Mouse (Mus musculus) forebrain, postnatal 0 days (tissue): Measurements from ENCODE around the gene T2. TPM values are rescaled to one million over a fixed set of nuclear protein-coding genes. Genes with fewer than 3 reads are reported as not detected.
"Not testable (repeated sequence)": the region's sequence is repeated elsewhere in the genome, so short reads cannot be mapped to it uniquely, and the experiment has no call there.

Source experiments
- ATAC-seq: fragments of 200-750 bp; cut with Nextera tagmentation; 2 replicates; pipeline ENCODE4 v1.8.0; 2017; ENCODE audit warnings: mild to moderate bottlenecking, moderate library complexity
- DNase-seq: peaks from one replicate; pipeline ENCODE4 v3.0.0-alpha.2; 2015
- H3K27ac ChIP-seq: fragments of 300-500 bp; sonication (generic); 2 replicates; pipeline ENCODE4 v1.5.1; 2014; ENCODE audit warnings: low read depth, mild to moderate bottlenecking, antibody characterized with exemption, low read length, moderate library complexity, mixed read lengths
- H3K27me3 ChIP-seq: fragments of 300-500 bp; sonication (generic); 2 replicates; pipeline ENCODE4 v1.6.1; 2014; ENCODE audit warnings: mild to moderate bottlenecking, low read length, mixed read lengths; ENCODE audit not compliant: insufficient read depth
- H3K36me3 ChIP-seq: fragments of 300-500 bp; sonication (generic); 2 replicates; pipeline ENCODE4 v1.6.1; 2014; ENCODE audit warnings: mild to moderate bottlenecking, moderate library complexity; ENCODE audit not compliant: insufficient read depth
- H3K4me1 ChIP-seq: fragments of 300-500 bp; sonication (generic); 2 replicates; pipeline ENCODE4 v1.6.1; 2014; ENCODE audit warnings: antibody characterized with exemption; ENCODE audit not compliant: insufficient read depth
- H3K4me2 ChIP-seq: fragments of 300-500 bp; sonication (generic); 2 replicates; pipeline ENCODE4 v1.6.1; 2014; ENCODE audit warnings: low read depth, mild to moderate bottlenecking, moderate library complexity
- H3K4me3 ChIP-seq: fragments of 300-500 bp; sonication (generic); 2 replicates; pipeline ENCODE4 v1.5.1; 2014; ENCODE audit warnings: low read depth, low read length, mixed read lengths
- H3K9ac ChIP-seq: fragments of 300-500 bp; sonication (generic); 2 replicates; pipeline ENCODE4 v1.6.1; 2014; ENCODE audit warnings: mild to moderate bottlenecking
- H3K9me3 ChIP-seq: fragments of 300-500 bp; sonication (generic); 2 replicates; pipeline ENCODE4 v1.6.1; 2016; ENCODE audit warnings: low read length
- CTCF ChIP-seq: sonication (generic); IDR thresholded peaks from 2 replicates; pipeline ENCODE4 v1.5.1; 2016; ENCODE audit warnings: antibody characterized with exemption, control low read depth, low read depth
- WGBS: fragments of 180-500 bp; shearing (Covaris S2); extraction: QIAGEN DNeasy Blood & Tissue Kit; methylation state at CpG from one replicate; pipeline ENCODE4 v1.1.7; 2014; 5-methylcytosine and 5-hydroxymethylcytosine counted together
- polyA plus RNA-seq: library from polyadenylated mRNA; unstranded; fragments of >200 nt; fragmentation: Nextera tagmentation; extraction: Ambion mirVana; gene quantifications from 2 replicates; pipeline ENCODE4 v1.2.1, GENCODE M21; 2015
- total RNA-seq: library from RNA; depleted of rRNA; stranded (reverse); fragments of >200 nt; gene quantifications from 2 replicates; pipeline ENCODE4 v1.2.3, GENCODE M21; 2014

Gene T2
- total and polyA plus RNA-seq, 2 experiments from 2014 or later = 0.51 to 1.8 TPM

DNA sequence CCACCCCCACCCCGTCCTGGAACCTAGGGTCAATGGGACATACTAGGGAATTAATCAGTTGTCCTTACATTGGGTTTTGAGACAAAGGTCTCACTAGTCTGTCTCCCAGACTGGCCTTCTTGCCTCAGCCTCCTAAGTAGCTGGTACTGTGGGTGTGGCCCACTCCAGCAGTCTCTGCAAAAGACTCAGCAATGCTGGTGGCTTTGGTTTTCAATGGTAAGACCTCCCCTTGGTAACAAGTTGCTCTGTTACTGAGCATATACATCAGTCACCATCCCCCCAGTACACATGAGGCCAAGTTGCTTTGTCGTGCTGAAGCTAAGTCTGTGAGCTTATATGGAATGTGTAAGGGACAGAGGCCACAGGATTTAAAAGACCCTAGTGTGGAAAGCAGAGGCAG, 42.2 kb downstream of the T2 start:
- Histone ChIP-seq H3K4me3 (no peak overlapping the region), H3K36me3 (no peaks in the 10 kb centered on the region), H3K27ac (no peak overlapping the region), H3K9me3 (no peaks in the 10 kb centered on the region), H3K4me1 (no peaks in the 10 kb centered on the region), H3K9ac (no peak overlapping the region), H3K27me3 (no peaks in the 10 kb centered on the region), H3K4me2 (no peak overlapping the region)
- DNase-seq (no peak), ATAC-seq (no peak)
- no peak for TF ChIP-seq CTCF
- WGBS = 45% methylated on average over 2 of the region's 2 CpGs

DNA sequence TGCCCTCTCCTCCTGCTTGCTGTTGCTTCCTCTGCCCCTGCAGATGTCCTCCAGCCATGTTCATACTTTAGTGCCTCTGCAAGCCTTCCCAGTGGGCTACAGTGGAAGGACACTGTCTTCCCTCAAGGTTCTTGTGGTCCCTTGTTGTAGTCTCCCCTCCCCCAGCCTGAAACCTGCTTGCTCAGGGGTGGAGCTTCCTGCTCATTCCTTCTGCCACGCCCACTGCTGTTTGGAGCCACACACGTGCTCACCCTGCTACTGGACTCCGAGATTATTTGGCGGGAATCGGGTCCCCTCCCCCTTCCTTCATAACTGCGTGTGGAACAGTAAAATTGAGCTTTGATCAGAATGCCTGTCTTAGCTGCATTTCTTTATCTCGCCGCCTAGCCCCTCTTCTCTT, 48.1 kb downstream of the T2 start:
- not testable (repeated sequence) for H3K36me3 ChIP-seq, H3K9ac ChIP-seq, ATAC-seq

DNA sequence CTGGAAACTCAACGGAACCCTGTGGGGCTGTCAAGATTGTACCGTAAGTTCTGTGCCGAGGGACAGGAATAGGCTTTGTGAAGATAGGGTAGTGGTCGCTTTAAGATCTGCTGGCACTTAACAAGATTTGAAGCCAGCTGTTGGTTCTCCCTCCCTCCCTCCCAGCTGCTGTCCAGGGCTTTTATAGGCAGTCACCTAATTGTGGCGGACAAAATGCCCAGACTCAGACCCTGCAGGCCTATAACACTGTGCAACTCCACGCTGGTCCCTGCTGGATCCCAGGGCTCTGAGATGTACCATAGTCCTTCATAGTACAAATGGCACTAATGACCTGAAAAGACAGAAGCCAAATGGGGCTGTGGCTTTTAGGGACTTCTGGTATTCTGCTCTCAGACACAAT, 50.5 kb downstream of the T2 start:
- 24% methylated on average over 6 of the region's 6 CpGs for WGBS
- TF ChIP-seq CTCF = no peak
- H3K9ac ChIP-seq = no peak overlapping the region

More for the DNA sequence above, 48.1 kb downstream of the T2 start:
- WGBS = 69% methylated on average over 8 of the region's 8 CpGs
- H3K4me1 ChIP-seq, H3K4me3 ChIP-seq, H3K4me2 ChIP-seq, H3K27me3 ChIP-seq, H3K9me3 ChIP-seq, DNase-seq, H3K27ac ChIP-seq: not testable (repeated sequence)

DNA sequence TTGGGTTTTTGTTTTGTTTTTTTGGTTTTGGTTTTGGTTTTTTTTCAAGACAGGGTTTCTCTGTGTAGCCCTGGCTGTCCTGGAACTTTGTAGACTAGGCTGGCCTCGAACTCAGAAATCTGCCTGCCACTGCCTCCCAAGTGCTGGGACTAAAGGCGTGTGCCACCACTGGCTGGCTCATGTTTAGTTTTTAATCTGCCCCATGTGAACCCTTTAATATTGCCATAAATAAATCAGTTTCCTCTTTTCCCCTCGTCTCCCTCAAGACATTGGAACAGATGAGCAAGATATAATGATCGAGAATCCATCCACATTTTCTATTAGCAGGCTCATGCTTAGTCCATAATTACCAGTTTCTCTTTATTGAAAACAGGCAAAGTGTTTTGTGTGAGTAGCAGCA, 52.2 kb downstream of the T2 start:
- H3K9ac ChIP-seq, H3K4me2 ChIP-seq, H3K27ac ChIP-seq, H3K4me1 ChIP-seq, H3K4me3 ChIP-seq, H3K27me3 ChIP-seq, DNase-seq, H3K9me3 ChIP-seq, H3K36me3 ChIP-seq, ATAC-seq: not testable (repeated sequence)
- 60% methylated on average over 4 of the region's 4 CpGs for WGBS

More for the DNA sequence above, 50.5 kb downstream of the T2 start:
- Histone ChIP-seq H3K4me1 (no peaks in the 10 kb centered on the region), H3K27me3 (no peaks in the 10 kb centered on the region), H3K4me3 (no peak overlapping the region), H3K4me2 (no peak overlapping the region), H3K9me3 (no peaks in the 10 kb centered on the region), H3K36me3 (no peaks in the 10 kb centered on the region), H3K27ac (no peak overlapping the region)
- ATAC-seq = no peak; the same call in 1 of the 2 replicates
- DNase-seq = no peak

DNA sequence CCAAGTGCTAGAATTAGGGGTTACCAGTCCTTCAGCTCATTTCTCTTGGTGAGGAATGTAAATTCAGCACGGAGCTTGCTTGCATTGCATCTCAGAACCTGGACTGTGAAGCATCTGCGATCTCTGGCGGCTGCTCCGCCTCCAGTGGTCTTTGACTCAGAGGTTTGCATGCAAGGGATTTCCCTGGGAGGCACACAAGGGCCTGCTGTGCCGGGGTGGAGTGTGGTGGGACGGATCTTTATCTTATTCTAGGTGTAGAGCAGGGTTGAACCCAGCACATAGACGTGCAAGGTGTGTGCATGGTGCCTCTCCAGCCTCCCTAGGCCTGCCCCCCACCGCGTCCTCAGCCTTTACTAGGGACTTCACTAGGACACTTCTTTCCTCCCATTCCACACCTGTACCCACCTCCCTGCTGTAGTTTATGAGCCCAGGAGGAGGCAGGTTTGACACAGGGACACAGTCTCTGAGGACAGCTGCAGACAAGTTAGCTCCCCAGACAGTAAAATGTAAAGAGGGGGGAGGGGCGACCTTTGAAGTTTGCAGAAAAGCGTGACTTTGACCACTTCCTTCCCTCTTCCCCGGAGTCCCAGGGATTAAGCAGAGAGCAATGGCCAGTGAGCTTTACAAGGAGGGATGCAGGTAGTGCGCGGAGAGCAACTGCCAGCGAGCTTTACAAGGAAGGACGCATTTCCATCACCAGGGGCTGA, 53.0 kb downstream of the T2 start:
- Histone ChIP-seq H3K4me3 (no peak overlapping the region), H3K4me2 (no peak overlapping the region), H3K27me3 (no peaks in the 10 kb centered on the region; the same call in none of the 2 replicates), H3K9me3 (no peaks in the 10 kb centered on the region), H3K36me3 (no peaks in the 10 kb centered on the region), H3K27ac (no peak overlapping the region), H3K9ac (no peak overlapping the region), H3K4me1 (no peaks in the 10 kb centered on the region)
- DNase-seq (no peak), ATAC-seq (no peak)
- WGBS = 6% methylated on average over 16 of the region's 16 CpGs
- no peak for TF ChIP-seq CTCF

DNA sequence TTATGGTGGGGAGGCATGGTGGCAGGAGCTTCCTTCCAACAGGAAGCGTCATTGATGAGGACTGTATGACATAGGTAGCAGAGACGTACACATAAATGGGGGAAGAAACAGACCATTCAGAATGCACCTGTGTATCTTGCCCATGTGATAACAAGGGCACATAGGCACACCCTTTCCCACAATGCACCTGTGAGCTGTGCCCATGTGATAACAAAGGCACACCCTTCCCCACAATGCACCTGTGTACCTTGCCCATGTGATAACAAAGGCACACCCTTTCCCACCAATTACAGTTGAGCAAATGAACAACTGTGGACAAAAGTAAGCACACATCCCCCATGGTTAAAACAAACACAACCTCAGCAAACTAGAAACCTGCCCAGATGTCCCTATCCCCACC, 54.5 kb downstream of the T2 start:
- no peak for ATAC-seq
- no peaks in the 10 kb centered on the region; the same call in none of the 2 replicates for H3K27me3 ChIP-seq
- H3K4me3 ChIP-seq = no peak overlapping the region
- H3K36me3 ChIP-seq = no peaks in the 10 kb centered on the region
- H3K9me3 ChIP-seq = no peaks in the 10 kb centered on the region
- DNase-seq = no peak
- no peak overlapping the region for H3K9ac ChIP-seq
- WGBS = 89% methylated on average over 2 of the region's 2 CpGs
- no peaks in the 10 kb centered on the region for H3K4me1 ChIP-seq
- no peak for TF ChIP-seq CTCF
- H3K4me2 ChIP-seq = no peak overlapping the region
- H3K27ac ChIP-seq = no peak overlapping the region

DNA sequence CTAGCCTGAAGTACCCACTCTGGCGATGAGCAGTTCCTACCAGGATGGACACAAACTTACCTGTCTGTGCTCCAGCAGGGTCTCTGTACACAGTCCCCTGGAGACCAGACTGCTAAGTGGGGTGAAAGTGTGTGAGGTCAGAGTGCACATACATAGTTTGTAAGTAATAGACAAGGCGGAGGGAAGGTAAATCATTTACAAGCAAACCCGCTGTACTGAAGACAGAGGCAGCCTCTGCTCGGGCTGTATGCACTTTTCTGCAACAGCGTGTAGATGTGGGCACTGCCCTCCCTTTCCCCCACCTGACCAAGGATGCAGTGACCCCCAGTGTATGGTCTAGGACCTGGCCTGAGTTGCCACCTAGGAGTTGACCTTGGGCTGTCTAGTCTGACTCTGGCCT, 57.9 kb downstream of the T2 start:
- no peaks in the 10 kb centered on the region for H3K9me3 ChIP-seq
- DNase-seq (no peak), ATAC-seq (no peak)
- no peaks in the 10 kb centered on the region; the same call in none of the 2 replicates for H3K27me3 ChIP-seq
- H3K4me2 ChIP-seq = no peak overlapping the region
- H3K4me1 ChIP-seq = no peaks in the 10 kb centered on the region
- TF ChIP-seq CTCF = no peak
- H3K9ac ChIP-seq = no peak overlapping the region
- 55% methylated on average over 5 of the region's 5 CpGs for WGBS
- H3K4me3 ChIP-seq = no peak overlapping the region
- H3K27ac ChIP-seq = no peak overlapping the region
- H3K36me3 ChIP-seq = no peaks in the 10 kb centered on the region
